Mouse (Mus musculus) heart, embryonic 10.5 days (tissue): ENCODE results near the gene Gpc2. TPM values are rescaled to one million over a fixed set of nuclear protein-coding genes. Genes with fewer than 3 reads are reported as not detected.

Experiments used
- DNase-seq: peaks from one replicate; pipeline ENCODE4 v3.0.0-alpha.2; 2017; ENCODE audit warnings: low spot score
- H3K27ac ChIP-seq: fragments of 300-500 bp; sonication (generic); 2 replicates; pipeline ENCODE4 v1.5.1; 2016; ENCODE audit warnings: mild to moderate bottlenecking
- H3K27me3 ChIP-seq: fragments of 300-500 bp; sonication (generic); 2 replicates; pipeline ENCODE4 v1.6.1; 2016; ENCODE audit warnings: mild to moderate bottlenecking; ENCODE audit not compliant: poor library complexity, insufficient read depth, severe bottlenecking
- H3K36me3 ChIP-seq: fragments of 300-500 bp; sonication (generic); 2 replicates; pipeline ENCODE4 v1.6.1; 2016; ENCODE audit warnings: mild to moderate bottlenecking, moderate library complexity
- H3K4me1 ChIP-seq: fragments of 300-500 bp; sonication (generic); 2 replicates; pipeline ENCODE4 v1.6.1; 2016; ENCODE audit warnings: mild to moderate bottlenecking
- H3K4me3 ChIP-seq: fragments of 300-500 bp; sonication (generic); 2 replicates; pipeline ENCODE4 v1.5.1; 2016; ENCODE audit warnings: mild to moderate bottlenecking, moderate library complexity
- H3K9me3 ChIP-seq: fragments of 300-500 bp; sonication (generic); 2 replicates; pipeline ENCODE4 v1.6.1; 2016; ENCODE audit warnings: mild to moderate bottlenecking, moderate library complexity
- WGBS: fragments of 180-500 bp; shearing (Covaris S2); methylation state at CpG from one replicate; pipeline ENCODE4 v1.1.7; 2016; 5-methylcytosine and 5-hydroxymethylcytosine counted together
- polyA plus RNA-seq: library from polyadenylated mRNA; unstranded; fragments of >200 nt; fragmentation: Nextera tagmentation; extraction: Ambion mirVana; gene quantifications from 2 replicates; pipeline ENCODE4 v1.2.1, GENCODE M21; 2016

Gpc2 gene
- polyA plus RNA-seq, 1 experiment from 2014 or later = 18.0 TPM

GRCm38 (mm10) chr5:138272409-138272923 is 7.3 kb downstream of the Gpc2 start, which contains the start of gene Gal3st4:
Gene Gal3st4 (minus strand): TSS chr5:138272840.
- WGBS = 1% methylated on average over 12 of the region's 12 CpGs
- peak within 1 kb of the TSS; percentile 56; the same call in 1 of the 2 replicates for H3K27ac ChIP-seq
- H3K9me3 ChIP-seq = no peaks in the 10 kb centered on the region
- H3K4me1 ChIP-seq = peaks cover 39% of the 10 kb centered on the region
- peak within 1 kb of the TSS; percentile 39 for H3K4me3 ChIP-seq
- H3K27me3 ChIP-seq = peaks cover 38% of the 10 kb centered on the region; the same call in 1 of the 2 replicates
- peaks cover 17% of the 10 kb centered on the region for H3K36me3 ChIP-seq
- peak; percentile 69 for DNase-seq

- H3K9me3 ChIP-seq = no peaks in the 10 kb centered on the region
- no peak overlapping the region for H3K27ac ChIP-seq
- H3K27me3 ChIP-seq = peaks cover 31% of the 10 kb centered on the region; the same call in 1 of the 2 replicates
- H3K4me1 ChIP-seq = peaks cover 32% of the 10 kb centered on the region
- peaks cover 8% of the 10 kb centered on the region for H3K36me3 ChIP-seq
- no peak for DNase-seq
- 59% methylated on average over 3 of the region's 3 CpGs for WGBS
- no peak overlapping the region for H3K4me3 ChIP-seq
These were observed 8.6 kb downstream of the Gpc2 start for GRCm38 (mm10) chr5:138271232-138271631.

GRCm38 (mm10) chr5:138268980-138269379 is 10.8 kb downstream of the Gpc2 start:
- H3K4me3 ChIP-seq = no peak overlapping the region
- H3K4me1 ChIP-seq = peaks cover 25% of the 10 kb centered on the region
- H3K27me3 ChIP-seq = peaks cover 22% of the 10 kb centered on the region; the same call in 1 of the 2 replicates
- WGBS = 67% methylated on average over 4 of the region's 4 CpGs
- peaks cover 11% of the 10 kb centered on the region for H3K36me3 ChIP-seq
- no peaks in the 10 kb centered on the region for H3K9me3 ChIP-seq
- DNase-seq = peak; percentile 42
- no peak overlapping the region for H3K27ac ChIP-seq

- DNase-seq = peak; percentile 63
- Histone ChIP-seq H3K27ac (no peak overlapping the region), H3K4me3 (no peak overlapping the region), H3K9me3 (no peaks in the 10 kb centered on the region), H3K36me3 (peaks cover 13% of the 10 kb centered on the region), H3K4me1 (peaks cover 32% of the 10 kb centered on the region), H3K27me3 (peaks cover 11% of the 10 kb centered on the region; the same call in 1 of the 2 replicates)
- 83% methylated on average over 3 of the region's 3 CpGs for WGBS
These were observed 12.7 kb downstream of the Gpc2 start for GRCm38 (mm10) chr5:138267114-138267513.

GRCm38 (mm10) chr5:138265712-138266111 is 14.1 kb downstream of the Gpc2 start:
- DNase-seq = peak; percentile 69
- Histone ChIP-seq H3K36me3 (peaks cover 27% of the 10 kb centered on the region), H3K4me3 (no peak overlapping the region), H3K4me1 (peaks cover 35% of the 10 kb centered on the region), H3K27me3 (no peaks in the 10 kb centered on the region), H3K9me3 (no peaks in the 10 kb centered on the region), H3K27ac (no peak overlapping the region)
- WGBS = 90% methylated on average over 4 of the region's 4 CpGs

- no peaks in the 10 kb centered on the region for H3K9me3 ChIP-seq
- peaks cover 42% of the 10 kb centered on the region for H3K36me3 ChIP-seq
- DNase-seq = no peak
- H3K27me3 ChIP-seq = no peaks in the 10 kb centered on the region
- peaks cover 50% of the 10 kb centered on the region for H3K4me1 ChIP-seq
- peak overlapping the region; percentile 94 for H3K4me3 ChIP-seq
- peak overlapping the region; percentile 95 for H3K27ac ChIP-seq
- 15% methylated on average over 6 of the region's 6 CpGs for WGBS
These were observed 15.6 kb downstream of the Gpc2 start for GRCm38 (mm10) chr5:138264207-138264578.

GRCm38 (mm10) chr5:138263260-138264206 is 16.3 kb downstream of the Gpc2 start, which contains the start of gene BC037034:
Gene BC037034 (minus strand): TSS chr5:138264033.
- Histone ChIP-seq H3K27me3 (no peaks in the 10 kb centered on the region), H3K36me3 (peaks cover 46% of the 10 kb centered on the region), H3K4me1 (peaks cover 57% of the 10 kb centered on the region), H3K9me3 (no peaks in the 10 kb centered on the region), H3K27ac (peak within 1 kb of the TSS; percentile 95), H3K4me3 (peak within 1 kb of the TSS; percentile 94)
- under 1% methylated on average over 71 of the region's 71 CpGs for WGBS
- DNase-seq = peak; percentile 94

GRCm38 (mm10) chr5:138262582-138263240 is 17.1 kb downstream of the Gpc2 start:
- no peak for DNase-seq
- Histone ChIP-seq H3K4me3 (peak overlapping the region; percentile 94), H3K27ac (peak overlapping the region; percentile 95; the same call in 1 of the 2 replicates), H3K27me3 (no peaks in the 10 kb centered on the region), H3K36me3 (peaks cover 54% of the 10 kb centered on the region), H3K4me1 (peaks cover 65% of the 10 kb centered on the region), H3K9me3 (no peaks in the 10 kb centered on the region)
- WGBS = 62% methylated on average over 18 of the region's 18 CpGs

- Histone ChIP-seq H3K27ac (no peak overlapping the region), H3K4me1 (peaks cover 65% of the 10 kb centered on the region), H3K4me3 (peak overlapping the region; percentile 94; the same call in 1 of the 2 replicates), H3K27me3 (no peaks in the 10 kb centered on the region), H3K36me3 (peaks cover 54% of the 10 kb centered on the region), H3K9me3 (no peaks in the 10 kb centered on the region)
- DNase-seq = no peak
- 65% methylated on average over 4 of the region's 4 CpGs for WGBS
These were observed 17.8 kb downstream of the Gpc2 start for GRCm38 (mm10) chr5:138262001-138262400.

- H3K27me3 ChIP-seq = no peaks in the 10 kb centered on the region
- H3K4me3 ChIP-seq = 0 out of 2 replicates have a peak overlapping the region, but pooled peaks have one; percentile 8
- no peaks in the 10 kb centered on the region for H3K9me3 ChIP-seq
- peak overlapping the region; percentile 72 for H3K27ac ChIP-seq
- 58% methylated on average over 11 of the region's 11 CpGs for WGBS
- peaks cover 51% of the 10 kb centered on the region for H3K36me3 ChIP-seq
- DNase-seq = no peak
- H3K4me1 ChIP-seq = peaks cover 71% of the 10 kb centered on the region
These were observed 19.0 kb downstream of the Gpc2 start for GRCm38 (mm10) chr5:138260834-138261233.

GRCm38 (mm10) chr5:138260051-138260450 is 19.8 kb downstream of the Gpc2 start:
- Histone ChIP-seq H3K36me3 (peaks cover 44% of the 10 kb centered on the region), H3K4me3 (peak overlapping the region; percentile 8; the same call in 1 of the 2 replicates), H3K9me3 (no peaks in the 10 kb centered on the region), H3K4me1 (peaks cover 72% of the 10 kb centered on the region), H3K27me3 (no peaks in the 10 kb centered on the region), H3K27ac (peak overlapping the region; percentile 72)
- 35% methylated on average over 10 of the region's 10 CpGs for WGBS
- DNase-seq = no peak

- 54% methylated on average over 7 of the region's 7 CpGs for WGBS
- Histone ChIP-seq H3K27ac (peak overlapping the region; percentile 31), H3K4me1 (peaks cover 69% of the 10 kb centered on the region), H3K36me3 (peaks cover 44% of the 10 kb centered on the region), H3K27me3 (no peaks in the 10 kb centered on the region), H3K4me3 (no peak overlapping the region), H3K9me3 (no peaks in the 10 kb centered on the region)
- DNase-seq = no peak
These were observed 20.8 kb downstream of the Gpc2 start for GRCm38 (mm10) chr5:138258993-138259392.
